Mouse (Mus musculus) spleen, adult 2 months (tissue): Measurements from ENCODE around the gene Pxdn.

Experiments
- CTCF ChIP-seq: fragments of 200-500 bp; IDR thresholded peaks from 2 replicates; pipeline ENCODE4 v1.5.1; 2011; ENCODE audit warnings: mild to moderate bottlenecking, inconsistent platforms; ENCODE audit not compliant: insufficient read depth, insufficient read length, insufficient replicate concordance; ENCODE audit errors: extremely low read depth
- POLR2A ChIP-seq: fragments of 200-500 bp; IDR thresholded peaks from 2 replicates; pipeline ENCODE4 v1.6.1; 2011; ENCODE audit warnings: low read depth, low read length, inconsistent platforms

GRCm38 (mm10) chr12:30003680-30004364 is 66.4 kb downstream of the Pxdn start:
- TF ChIP-seq POLR2A = no peak
- no peak for TF ChIP-seq CTCF
